Mouse (Mus musculus) layer of hippocampus, postnatal 25 days (tissue): ENCODE measurements around the gene Defb48. TPM values are rescaled to one million over a fixed set of nuclear protein-coding genes. Genes with fewer than 3 reads are reported as not detected.
A peak's percentile ranks its signal among the peaks of the same experiment; 100 is the strongest.

Experiments
- DNase-seq, 2 experiments: peaks; one replicate each; pipeline ENCODE4 v3.0.0; 2022; ENCODE audit warnings: mixed read lengths in 2 of 2, low spot score in 1 of 2; ENCODE audit errors: extremely low spot score in 1 of 2
- total RNA-seq, 2 experiments: library from RNA; stranded (reverse); gene quantifications; 2 replicates each; pipeline ENCODE4 v1.2.3; 2021

Gene Defb48
- not detected for total RNA-seq

- no peak for DNase-seq
These were observed at the start of gene Defb48 for GRCm38 (mm10) chr14:62984410-62984809. Gene Defb48, minus strand, starts transcription at chr14:62984510.

GRCm38 (mm10) chr14:63020524-63021156 is 36.3 kb upstream of the Defb48 start:
- no peak for DNase-seq

GRCm38 (mm10) chr14:63014667-63015066 is 30.4 kb upstream of the Defb48 start:
- no peak for DNase-seq

- DNase-seq: no peak
These were observed 28.8 kb upstream of the Defb48 start for GRCm38 (mm10) chr14:63013082-63013481.

GRCm38 (mm10) chr14:63011471-63011870 is 27.2 kb upstream of the Defb48 start, which contains the start of gene Defb43:
Gene Defb43, plus strand, starts transcription at chr14:63011771.
- no peak for DNase-seq

- DNase-seq: no peak
These were observed 18.3 kb upstream of the Defb48 start for GRCm38 (mm10) chr14:63002588-63002987.

- DNase-seq: no peak
These were observed 14.7 kb upstream of the Defb48 start for GRCm38 (mm10) chr14:62998977-62999376.

- no peak for DNase-seq
These were observed 13.5 kb upstream of the Defb48 start, which contains the start of gene Defb47 for GRCm38 (mm10) chr14:62997777-62998176. Gene Defb47, plus strand, starts transcription at chr14:62998077.

GRCm38 (mm10) chr14:62991849-62992510 is 7.7 kb upstream of the Defb48 start:
- DNase-seq: no peak

- no peak for DNase-seq
These were observed 7.0 kb upstream of the Defb48 start for GRCm38 (mm10) chr14:62991271-62991670.

- DNase-seq: no peak
These were observed 4.5 kb downstream of the Defb48 start for GRCm38 (mm10) chr14:62979815-62980214.

- peak; percentile 56 to 89 for DNase-seq
These were observed 9.3 kb downstream of the Defb48 start for GRCm38 (mm10) chr14:62975046-62975445.

GRCm38 (mm10) chr14:62965811-62966520 is 18.3 kb downstream of the Defb48 start:
- no peak for DNase-seq

GRCm38 (mm10) chr14:62965342-62965741 is 19.0 kb downstream of the Defb48 start:
- DNase-seq: no peak

GRCm38 (mm10) chr14:62963632-62964031 is 20.7 kb downstream of the Defb48 start:
- no peak for DNase-seq

GRCm38 (mm10) chr14:62956091-62956490 is 28.2 kb downstream of the Defb48 start:
- DNase-seq: no peak

- no peak for DNase-seq
These were observed 37.5 kb downstream of the Defb48 start for GRCm38 (mm10) chr14:62946794-62947193.

GRCm38 (mm10) chr14:62940383-62941074 is 43.8 kb downstream of the Defb48 start:
- no peak for DNase-seq

GRCm38 (mm10) chr14:62939435-62939834 is 44.9 kb downstream of the Defb48 start:
- DNase-seq: no peak

- no peak for DNase-seq
These were observed 46.6 kb downstream of the Defb48 start for GRCm38 (mm10) chr14:62937675-62938074.
